Mouse (Mus musculus) granulocyte monocyte progenitor cell, adult 5-6 weeks (primary cell): ENCODE data around the gene Rdh7. TPM values are rescaled to one million over a fixed set of nuclear protein-coding genes. Genes with fewer than 3 reads are reported as not detected.
"Not testable (repeated sequence)": the region's sequence is repeated elsewhere in the genome, so short reads cannot be mapped to it uniquely, and the experiment has no call there.

Experiments used
- ATAC-seq: replicated peaks from 2 replicates; pipeline ENCODE4 v1.8.0; 2016; ENCODE audit warnings: mild to moderate bottlenecking, moderate TSS enrichment, inconsistent platforms; ENCODE audit not compliant: poor library complexity, severe bottlenecking
- total RNA-seq, 2 experiments: library from RNA; stranded (forward) in 1 of 2; stranded (reverse) in 1 of 2; fragments of 200-712, 200-1000 nt in 1 of 2; fragments of >200 nt in 1 of 2; fragmentation: Nextera tagmentation in 1 of 2; gene quantifications; 2 replicates each; pipeline ENCODE4 v1.2.3; 2014 to 2017

Rdh7 gene
- total RNA-seq (2014; fragmentation: Nextera tagmentation) (not detected in 2 replicates), total RNA-seq (2017) (not detected in 2 replicates)

DNA sequence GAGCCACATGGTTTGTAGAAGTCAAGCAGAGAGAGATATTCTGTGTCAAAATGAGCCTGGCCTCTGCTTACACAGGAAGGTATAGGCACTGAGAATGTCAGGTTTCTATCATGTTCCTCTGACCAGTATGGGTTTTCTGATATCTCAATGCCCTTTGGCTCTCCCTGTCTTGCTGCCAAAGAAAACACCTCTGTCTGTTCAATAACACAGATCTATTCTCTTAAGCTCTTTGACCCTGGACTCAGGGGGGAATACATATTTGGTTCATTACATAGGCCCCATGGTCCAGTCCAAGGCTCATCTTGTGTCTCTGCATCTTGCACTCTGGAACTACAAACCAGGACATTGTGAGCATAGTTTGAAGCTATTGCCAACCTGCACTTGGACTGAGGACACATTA lies at the start of gene Rdh7:
Rdh7 (minus strand) TSS at position 213 of the 400 bp plus-strand sequence.
- no peak for ATAC-seq

DNA sequence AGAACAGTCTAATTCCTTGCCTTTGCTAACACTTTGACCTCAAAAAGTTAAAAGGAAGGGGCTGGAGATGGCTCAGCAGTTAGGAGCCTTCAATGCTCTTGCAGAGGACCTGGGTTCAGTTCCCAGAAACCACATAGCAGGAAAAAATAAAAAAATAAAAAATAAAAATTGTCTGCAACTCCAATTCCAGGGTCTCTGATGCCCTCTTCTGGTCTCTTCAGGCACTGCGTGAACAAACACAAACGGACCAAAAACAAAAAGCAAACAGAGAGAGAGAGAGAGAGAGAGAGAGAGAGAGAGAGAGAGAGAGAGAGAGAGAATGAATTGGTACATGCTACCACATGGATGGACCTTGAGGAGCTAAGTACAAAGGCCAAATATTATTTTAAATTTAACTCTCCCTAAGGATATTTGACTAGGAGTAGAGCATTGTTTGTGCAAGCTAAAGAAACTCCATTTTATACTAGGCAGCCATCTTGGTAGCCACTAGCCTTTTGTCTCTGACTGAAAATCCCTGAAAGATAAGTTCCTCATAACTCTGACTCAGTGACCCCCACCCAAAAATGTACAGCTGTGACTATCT lies 48.9 kb upstream of the Rdh7 start:
- ATAC-seq: peak; percentile 48

DNA sequence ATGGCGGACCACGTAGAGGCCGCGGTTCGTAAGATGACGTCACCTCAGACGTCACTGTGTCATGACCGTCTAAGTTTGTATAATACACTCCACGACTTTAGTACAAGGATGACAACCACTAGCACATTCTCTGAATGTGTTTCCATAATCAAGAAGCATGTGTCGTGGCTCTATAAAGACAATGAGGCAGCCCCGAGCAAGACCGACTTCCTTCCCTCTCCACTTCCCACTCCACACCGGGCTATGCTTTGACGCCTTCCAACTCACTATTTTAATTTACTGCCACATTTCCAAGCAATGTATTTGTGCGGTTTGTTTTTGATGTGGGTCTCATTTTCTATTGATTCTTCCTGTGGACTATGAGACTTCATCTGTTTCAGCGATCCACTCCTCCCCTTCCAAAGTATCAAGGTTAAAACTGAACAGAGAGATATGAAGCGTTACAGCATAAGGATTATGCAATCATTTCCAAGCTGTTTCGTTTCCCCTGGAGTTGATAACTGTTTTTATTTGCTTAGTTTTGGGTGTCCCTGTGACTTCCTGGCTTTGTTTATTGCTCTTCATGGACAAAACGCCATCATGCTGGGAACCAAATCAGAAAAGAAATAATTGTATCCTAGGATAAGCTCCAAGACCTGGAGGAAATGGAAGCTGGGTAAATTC lies 48.3 kb upstream of the Rdh7 start:
- peak; percentile 83 for ATAC-seq

GRCm38 (mm10) chr10:127936271-127936670 lies 47.7 kb upstream of the Rdh7 start:
- no peak for ATAC-seq

- ATAC-seq: peak; percentile 29; the same call in 1 of the 2 replicates
These were observed 43.8 kb upstream of the Rdh7 start for GRCm38 (mm10) chr10:127932290-127932926.

GRCm38 (mm10) chr10:127927737-127928136 lies 39.1 kb upstream of the Rdh7 start:
- no peak for ATAC-seq

DNA sequence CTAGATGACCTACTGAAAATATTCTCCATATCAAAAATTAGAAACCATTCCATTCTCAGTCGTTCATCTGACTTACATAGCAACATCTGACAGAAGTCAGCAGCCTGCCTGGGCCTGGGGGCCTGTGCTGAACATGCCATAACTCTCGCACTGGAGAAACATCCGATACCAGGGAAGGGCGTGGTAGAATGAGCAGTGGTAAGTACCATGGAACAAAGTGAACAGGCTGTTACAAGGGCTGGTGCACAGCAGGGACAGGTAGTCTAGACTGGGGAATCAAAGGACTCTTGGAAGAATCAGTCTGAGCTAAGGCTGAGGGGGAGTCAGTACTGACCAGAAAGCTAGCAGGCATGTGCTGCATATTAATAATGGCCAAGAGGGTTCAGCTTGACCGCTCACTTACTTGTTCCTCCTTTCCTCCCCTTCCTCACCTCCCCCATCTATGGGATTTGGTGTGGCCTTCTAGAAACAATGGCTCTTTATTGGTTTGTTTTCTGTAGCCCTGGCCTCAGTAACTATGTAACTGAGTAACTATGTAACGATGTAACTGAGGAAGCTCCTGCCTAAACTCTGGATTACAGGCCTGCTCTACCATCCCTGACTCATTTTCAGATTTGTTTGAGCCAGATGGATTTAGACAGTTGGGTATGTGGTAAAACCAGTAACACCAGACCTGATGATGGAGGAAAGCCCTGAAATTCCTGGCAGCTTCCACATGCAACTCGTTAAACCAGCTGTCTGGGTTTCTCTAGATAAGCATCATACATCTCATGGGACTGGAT lies 36.2 kb upstream of the Rdh7 start:
- ATAC-seq: no peak

GRCm38 (mm10) chr10:127923024-127923423 lies 34.4 kb upstream of the Rdh7 start:
- no peak for ATAC-seq

DNA sequence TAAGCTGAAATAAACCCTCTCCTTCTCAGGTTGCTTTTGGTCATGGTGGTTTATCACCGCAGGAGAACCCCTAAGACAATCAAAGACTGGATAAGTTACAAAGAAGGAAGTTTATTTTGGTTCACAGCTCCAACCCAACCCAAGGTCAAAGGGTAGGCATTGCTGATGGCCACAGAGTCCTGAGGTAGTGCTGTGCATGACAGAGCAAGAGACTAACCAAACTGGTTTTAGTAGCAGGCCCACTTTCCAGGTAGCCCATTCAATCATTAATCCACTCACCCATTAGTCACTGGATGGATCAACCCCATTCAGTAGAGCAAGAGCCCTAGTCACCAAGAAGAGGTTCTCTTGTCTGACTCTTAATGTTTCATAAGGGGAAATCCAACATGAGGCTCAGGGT lies 33.6 kb upstream of the Rdh7 start:
- no peak for ATAC-seq

GRCm38 (mm10) chr10:127917651-127918050 lies 29.0 kb upstream of the Rdh7 start:
- no peak for ATAC-seq

DNA sequence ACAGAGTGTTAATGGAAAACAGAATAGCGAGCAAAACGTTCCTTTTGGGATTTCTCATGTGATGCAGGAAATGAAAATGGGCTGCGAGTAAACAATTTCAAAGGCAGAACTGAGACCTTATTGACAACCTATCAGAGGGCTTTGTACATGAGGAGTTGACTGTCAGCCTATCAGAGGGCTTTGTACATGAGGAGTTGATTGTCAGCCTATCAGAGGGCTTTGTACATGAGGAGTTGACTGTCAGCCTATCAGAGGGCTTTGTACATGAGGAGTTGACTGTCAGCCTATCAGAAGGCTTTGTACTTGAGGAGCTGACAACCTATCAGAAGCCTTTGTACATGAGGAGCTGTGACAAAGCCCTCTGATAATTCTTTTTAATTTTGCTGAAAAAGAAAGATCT lies 28.6 kb upstream of the Rdh7 start:
- not testable (repeated sequence) for ATAC-seq

DNA sequence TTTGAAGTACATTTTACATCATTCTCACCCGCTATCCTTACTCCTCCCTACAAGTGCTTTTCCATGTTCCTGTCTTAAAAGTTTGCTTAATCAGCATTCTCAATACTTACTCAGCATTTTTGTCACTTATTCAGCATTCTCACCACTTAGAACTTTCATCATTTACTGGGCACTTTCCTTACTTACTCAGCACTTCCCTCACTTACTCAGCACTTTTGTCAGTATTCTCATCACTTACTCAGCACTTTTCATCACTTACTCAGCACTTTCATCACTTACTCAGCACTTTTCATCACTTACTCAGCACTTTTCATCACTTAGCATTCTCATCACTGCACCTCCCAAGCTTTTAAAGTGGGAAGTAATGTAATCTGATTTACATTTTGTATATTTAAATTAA lies 27.0 kb upstream of the Rdh7 start:
- no peak for ATAC-seq

- no peak for ATAC-seq
These were observed 18.9 kb upstream of the Rdh7 start for GRCm38 (mm10) chr10:127907386-127907951.

- no peak for ATAC-seq
These were observed 17.5 kb upstream of the Rdh7 start for GRCm38 (mm10) chr10:127906138-127906537.

- ATAC-seq: no peak
These were observed 16.3 kb upstream of the Rdh7 start for GRCm38 (mm10) chr10:127904718-127905446.

- ATAC-seq: no peak
These were observed 14.5 kb upstream of the Rdh7 start for GRCm38 (mm10) chr10:127903116-127903515.

DNA sequence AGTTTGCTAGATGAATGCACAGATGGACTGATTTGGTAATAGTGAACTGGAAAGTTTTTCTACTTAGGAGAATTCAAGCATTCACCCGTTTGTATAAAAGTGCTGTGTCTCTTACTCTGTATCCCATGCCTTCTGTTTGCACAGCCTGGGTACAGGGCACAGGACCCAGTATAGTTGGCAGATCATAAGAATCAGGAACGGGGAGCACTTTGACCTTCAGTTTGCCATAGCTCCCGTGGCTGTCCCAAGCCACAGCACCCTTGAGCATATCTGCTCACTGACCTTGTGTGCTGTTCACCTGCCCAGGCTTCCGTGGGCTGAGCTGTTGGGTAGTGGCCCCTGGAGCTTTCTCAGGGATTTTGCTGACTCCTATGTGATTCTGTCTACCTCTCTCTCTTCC lies 13.1 kb upstream of the Rdh7 start:
- no peak for ATAC-seq

- no peak for ATAC-seq
These were observed 11.2 kb upstream of the Rdh7 start for GRCm38 (mm10) chr10:127899783-127900182.

- no peak for ATAC-seq
These were observed 9.6 kb upstream of the Rdh7 start, which contains the start of gene Sdr9c7 for GRCm38 (mm10) chr10:127898218-127898617. Sdr9c7 (plus strand) TSS chr10:127898518.

DNA sequence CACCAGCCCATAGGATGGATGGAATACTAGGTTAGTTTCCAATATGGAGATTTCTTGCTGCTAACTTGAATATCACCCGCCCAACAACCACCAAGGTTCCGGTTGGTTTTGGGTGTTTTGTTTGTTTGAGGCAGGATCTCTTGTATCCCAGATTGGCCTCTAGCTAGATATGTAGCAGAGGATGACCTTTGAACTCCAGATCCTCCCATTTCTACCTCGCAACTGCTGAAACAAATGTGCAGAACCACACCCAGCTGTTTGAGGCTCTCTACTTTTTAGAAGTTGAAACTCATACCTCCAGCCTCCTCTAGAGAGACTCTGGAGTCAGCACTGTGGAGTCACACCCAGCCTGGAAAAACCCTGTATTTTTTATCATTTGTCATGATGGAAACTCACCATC lies 8.9 kb upstream of the Rdh7 start:
- no peak for ATAC-seq
